Mouse (Mus musculus) retina, postnatal 7 days (tissue): ENCODE measurements around the gene Tspyl4.

ENCODE experiments used
- DNase-seq: peaks from one replicate; pipeline ENCODE4 v3.0.0-alpha.2; 2012; ENCODE audit warnings: low read depth, low spot score

The Tspyl4 gene

GRCm38 (mm10) chr10:34320809-34321208 is 23.6 kb downstream of the Tspyl4 start:
- no peak for DNase-seq

DNA sequence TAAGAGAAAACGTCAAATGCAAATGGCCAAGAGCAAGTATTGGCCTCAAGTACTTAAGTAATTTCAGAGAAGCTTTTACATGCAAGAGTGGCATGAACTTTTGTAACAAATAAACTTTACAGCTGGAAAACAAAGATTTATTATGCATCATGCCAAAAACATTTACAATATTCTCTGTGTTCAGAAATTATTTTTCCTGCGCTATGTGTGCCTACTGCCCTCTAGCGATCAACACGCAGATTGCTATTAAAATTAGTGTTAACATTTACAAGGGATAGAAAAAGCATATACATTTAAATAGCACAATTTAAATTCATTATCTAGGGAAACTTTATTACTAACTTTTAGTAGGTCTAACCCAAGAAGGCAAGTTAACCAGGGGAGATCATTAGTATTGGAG is 29.5 kb downstream of the Tspyl4 start:
- no peak for DNase-seq

DNA sequence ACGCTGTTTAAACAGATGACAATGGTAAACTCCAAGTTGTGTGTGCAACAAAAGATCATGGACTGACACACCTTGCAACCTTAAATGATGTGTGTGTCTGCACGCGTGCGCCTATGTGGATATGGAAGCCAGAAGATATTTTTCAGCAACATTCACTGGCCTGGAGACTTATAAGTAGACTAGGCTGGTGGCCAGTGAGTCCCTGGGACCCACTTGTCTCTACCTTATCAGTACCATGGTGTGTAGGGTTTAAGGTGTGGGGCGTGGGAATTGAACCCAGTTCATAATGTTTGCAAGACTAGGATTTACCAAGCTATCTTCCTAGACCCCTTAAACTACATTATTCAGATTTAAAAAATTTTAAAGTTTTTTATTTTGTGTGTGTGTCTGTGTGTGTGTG is 29.9 kb downstream of the Tspyl4 start:
- no peak for DNase-seq

DNA sequence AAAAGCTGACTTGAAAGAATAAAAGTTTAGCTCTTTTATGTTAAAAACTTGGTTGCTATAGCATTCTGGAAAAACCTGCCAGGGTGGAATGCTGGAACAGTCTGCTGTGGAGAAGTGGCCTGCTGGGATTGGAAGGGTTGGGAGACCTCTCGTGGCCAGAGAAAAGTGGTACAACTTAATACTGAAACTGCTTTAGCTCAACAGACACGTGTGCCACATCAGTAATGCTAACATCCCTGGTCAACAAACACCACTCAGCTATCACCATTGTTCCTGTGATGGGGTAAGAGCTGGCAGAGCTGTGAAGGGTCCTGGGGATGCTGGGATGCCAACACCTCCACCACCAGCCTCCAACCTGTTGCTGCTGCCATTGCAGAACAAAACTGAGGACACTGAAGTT is 31.1 kb downstream of the Tspyl4 start:
- peak; percentile 36 for DNase-seq

- DNase-seq: no peak
Observed at GRCm38 (mm10) chr10:34341014-34341413, 43.8 kb downstream of the Tspyl4 start.

- no peak for DNase-seq
Observed at GRCm38 (mm10) chr10:34341886-34342285, 44.6 kb downstream of the Tspyl4 start.
